Mouse (Mus musculus): ENCODE results near the gene Fam83e.
A peak's percentile ranks its signal among the peaks of the same experiment; 100 is the strongest.

The Fam83e gene

GRCm38 (mm10) chr7:45720413-45721233 is at the start of gene Fam83e:
Gene Fam83e, plus strand, starts transcription at chr7:45721212.
- DNase-seq (ENCODE audit: low read depth, low spot score) = no peak

- no peak for DNase-seq (ENCODE audit: low read depth, low spot score)
These were observed 43.3 kb upstream of the Fam83e start for GRCm38 (mm10) chr7:45677627-45678295.

- no peak for DNase-seq (ENCODE audit: low read depth, low spot score)
These were observed 42.5 kb upstream of the Fam83e start for GRCm38 (mm10) chr7:45678513-45678912.

- no peak for DNase-seq (ENCODE audit: low read depth, low spot score)
These were observed 40.9 kb upstream of the Fam83e start for GRCm38 (mm10) chr7:45679966-45680621.

GRCm38 (mm10) chr7:45681046-45681736 is 39.8 kb upstream of the Fam83e start:
- DNase-seq (ENCODE audit: low read depth, low spot score) = no peak

- no peak for DNase-seq (ENCODE audit: low read depth, low spot score)
These were observed 38.6 kb upstream of the Fam83e start for GRCm38 (mm10) chr7:45682144-45683126.

GRCm38 (mm10) chr7:45683396-45684050 is 37.5 kb upstream of the Fam83e start, which contains the start of gene Ntn5:
Gene Ntn5, plus strand, starts transcription at chr7:45684022.
- DNase-seq (ENCODE audit: low read depth, low spot score) = no peak

GRCm38 (mm10) chr7:45685811-45686210 is 35.2 kb upstream of the Fam83e start:
- DNase-seq (ENCODE audit: low read depth, low spot score) = no peak

GRCm38 (mm10) chr7:45686841-45687240 is 34.2 kb upstream of the Fam83e start:
- DNase-seq (ENCODE audit: low read depth, low spot score) = no peak

GRCm38 (mm10) chr7:45689099-45689498 is 31.9 kb upstream of the Fam83e start:
- DNase-seq (ENCODE audit: low read depth, low spot score) = no peak

GRCm38 (mm10) chr7:45689800-45690199 is 31.2 kb upstream of the Fam83e start:
- DNase-seq (ENCODE audit: low read depth, low spot score) = no peak

GRCm38 (mm10) chr7:45692364-45692763 is 28.6 kb upstream of the Fam83e start:
- DNase-seq (ENCODE audit: low read depth, low spot score) = no peak

- DNase-seq (ENCODE audit: low read depth, low spot score) = no peak
These were observed 27.0 kb upstream of the Fam83e start, which contains the start of gene Sec1 for GRCm38 (mm10) chr7:45693921-45694591. Gene Sec1, minus strand, starts transcription at chr7:45694402.

GRCm38 (mm10) chr7:45695098-45695497 is 25.9 kb upstream of the Fam83e start:
- no peak for DNase-seq (ENCODE audit: low read depth, low spot score)

GRCm38 (mm10) chr7:45697894-45698293 is 23.1 kb upstream of the Fam83e start:
- DNase-seq (ENCODE audit: low read depth, low spot score) = no peak

- DNase-seq (ENCODE audit: low read depth, low spot score) = no peak
These were observed 21.4 kb upstream of the Fam83e start, which contains the start of gene Car11 for GRCm38 (mm10) chr7:45699523-45700141. Gene Car11, plus strand, starts transcription at chr7:45699843.

GRCm38 (mm10) chr7:45700301-45701015 is 20.6 kb upstream of the Fam83e start:
- DNase-seq (ENCODE audit: low read depth, low spot score) = peak; percentile 92

GRCm38 (mm10) chr7:45701072-45701471 is 19.9 kb upstream of the Fam83e start:
- DNase-seq (ENCODE audit: low read depth, low spot score) = no peak
